Mouse (Mus musculus) lung, postnatal 14 days (tissue): Measurements from ENCODE around the gene Ap3b1.

Experiments used
- DNase-seq: peaks from one replicate; pipeline ENCODE4 v3.0.0; 2021

Gene Ap3b1

DNA sequence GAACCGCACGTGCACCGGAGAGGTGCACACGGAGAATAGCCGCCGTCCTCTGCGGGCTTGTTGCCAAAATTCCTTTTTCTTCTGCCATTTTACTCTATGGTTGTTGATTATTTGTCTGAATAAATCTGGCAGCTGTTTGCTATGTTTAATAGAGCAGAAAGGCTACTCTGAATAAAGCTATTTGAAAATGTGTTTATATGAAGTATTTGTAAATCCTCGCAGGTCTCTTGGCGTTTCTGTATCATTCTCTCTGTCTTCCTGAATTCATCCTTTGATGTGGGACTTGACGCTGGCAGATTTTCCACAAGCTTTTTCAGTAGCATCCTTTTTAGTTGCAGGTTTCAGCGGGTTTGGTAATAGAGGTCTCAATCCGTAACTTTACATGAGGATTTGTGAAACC is 185.5 kb downstream of the Ap3b1 start:
- no peak for DNase-seq

DNA sequence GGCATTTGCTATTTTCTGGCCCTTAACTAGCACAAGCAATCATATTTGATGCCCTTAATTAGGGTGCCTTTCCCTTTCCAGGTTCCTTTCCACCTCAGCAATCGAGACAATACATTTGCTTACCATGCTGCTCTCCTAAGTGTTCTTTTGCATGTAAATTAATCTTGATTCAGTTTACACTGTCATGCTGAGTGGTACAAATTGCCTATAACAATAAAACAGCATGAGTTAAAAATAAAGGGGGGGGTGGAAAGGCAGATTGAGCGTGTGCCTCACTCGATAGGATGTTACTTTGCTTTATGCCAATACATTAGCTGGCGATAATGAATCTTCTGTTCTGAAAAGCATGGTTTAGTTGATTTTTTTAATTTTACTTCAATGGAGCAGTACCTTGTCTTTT is 187.0 kb downstream of the Ap3b1 start:
- no peak for DNase-seq

DNA sequence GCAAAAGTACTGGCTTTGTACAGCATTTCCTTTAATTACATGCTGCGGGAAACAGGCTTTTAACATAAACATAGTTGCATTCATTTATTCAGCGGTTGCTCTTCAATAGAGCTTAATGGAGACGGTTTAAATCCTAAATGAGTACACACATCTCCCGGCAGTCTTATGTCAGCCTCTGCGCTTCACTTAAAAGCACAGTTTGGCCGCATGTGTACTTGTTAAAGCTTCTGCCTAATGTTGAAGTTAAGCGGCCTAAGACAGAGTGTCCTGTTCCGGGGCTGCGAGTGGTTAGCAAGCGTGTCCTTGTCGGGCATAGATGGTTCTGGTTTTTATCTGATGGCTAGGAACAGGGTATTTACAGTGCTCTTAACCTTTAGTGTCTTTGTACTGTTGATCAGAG is 187.5 kb downstream of the Ap3b1 start:
- no peak for DNase-seq

DNA sequence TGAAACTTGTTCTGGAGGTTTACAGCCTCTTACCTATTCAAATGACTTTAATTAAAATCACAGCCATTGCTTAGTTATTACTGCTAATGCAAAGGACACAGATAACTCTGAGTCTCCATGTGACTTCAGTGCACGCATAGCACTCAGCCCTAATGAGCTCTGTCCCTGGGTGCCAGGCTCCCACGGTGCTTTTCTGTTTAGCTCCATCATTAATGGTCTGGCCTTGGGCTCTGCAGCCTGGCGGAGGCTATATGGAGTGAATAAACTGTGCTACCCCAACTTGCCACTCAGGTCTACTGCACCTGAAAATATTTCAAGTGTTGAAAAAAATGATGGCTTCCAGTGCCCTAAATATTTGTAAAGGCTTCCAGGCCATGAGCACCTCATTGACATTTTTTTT is 190.8 kb downstream of the Ap3b1 start:
- no peak for DNase-seq

DNA sequence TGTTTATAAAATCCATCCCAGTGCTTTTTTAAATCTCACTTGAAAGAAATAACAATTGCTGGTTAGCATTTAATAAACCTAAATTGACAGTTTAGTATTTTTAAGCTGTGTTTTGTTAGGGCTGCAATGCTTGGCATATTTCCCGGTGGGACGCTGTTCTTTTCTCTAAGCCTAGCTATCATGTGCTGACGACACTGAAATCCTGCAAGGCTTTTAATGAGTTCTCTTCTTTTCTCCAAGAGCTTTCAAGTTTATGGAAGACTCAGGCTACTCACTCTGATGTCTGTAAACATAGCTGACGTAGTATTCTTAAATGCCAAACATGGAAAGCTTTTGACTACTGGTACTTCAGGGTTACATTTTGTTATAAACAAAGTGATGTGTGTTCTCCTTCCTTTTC is 191.3 kb downstream of the Ap3b1 start:
- no peak for DNase-seq

DNA sequence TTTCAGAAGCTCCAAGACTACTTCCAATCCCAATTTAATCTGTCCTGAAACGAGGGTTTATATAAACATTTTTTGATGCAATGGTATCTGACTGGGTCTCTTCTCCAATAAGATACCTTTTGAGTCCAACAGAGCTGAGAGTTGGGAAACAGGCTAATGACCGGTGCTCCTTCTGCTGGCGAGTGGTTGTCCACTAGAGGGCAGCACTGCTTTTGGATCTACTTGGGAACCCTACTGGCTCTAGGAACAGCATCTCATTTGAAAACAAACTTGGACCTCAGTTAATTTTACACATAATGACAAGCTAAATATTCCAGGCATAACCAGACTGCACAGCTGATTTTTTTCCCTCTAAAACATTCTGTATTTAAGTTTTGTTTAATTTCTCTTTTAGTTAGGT is 201.3 kb downstream of the Ap3b1 start:
- peak; percentile 89 for DNase-seq

DNA sequence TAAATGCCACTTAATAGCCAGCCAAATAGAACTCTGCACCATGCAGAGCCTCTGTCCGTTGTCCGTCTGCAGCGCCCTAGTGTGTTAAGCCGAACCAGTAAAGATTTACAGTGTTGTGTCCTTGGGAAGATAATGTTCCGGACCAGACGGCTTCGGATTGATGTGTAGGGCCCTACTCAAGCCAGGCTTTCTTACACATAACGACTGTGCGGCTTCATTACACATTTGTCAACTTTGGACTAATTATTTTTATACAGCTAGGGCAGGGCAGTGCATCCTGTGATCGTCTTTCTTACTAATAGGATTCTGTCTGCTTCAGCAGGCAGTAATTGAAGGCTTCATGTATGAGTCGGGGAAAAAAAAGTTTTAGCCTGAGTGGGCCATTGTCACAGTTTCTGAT is 202.1 kb downstream of the Ap3b1 start:
- no peak for DNase-seq

DNA sequence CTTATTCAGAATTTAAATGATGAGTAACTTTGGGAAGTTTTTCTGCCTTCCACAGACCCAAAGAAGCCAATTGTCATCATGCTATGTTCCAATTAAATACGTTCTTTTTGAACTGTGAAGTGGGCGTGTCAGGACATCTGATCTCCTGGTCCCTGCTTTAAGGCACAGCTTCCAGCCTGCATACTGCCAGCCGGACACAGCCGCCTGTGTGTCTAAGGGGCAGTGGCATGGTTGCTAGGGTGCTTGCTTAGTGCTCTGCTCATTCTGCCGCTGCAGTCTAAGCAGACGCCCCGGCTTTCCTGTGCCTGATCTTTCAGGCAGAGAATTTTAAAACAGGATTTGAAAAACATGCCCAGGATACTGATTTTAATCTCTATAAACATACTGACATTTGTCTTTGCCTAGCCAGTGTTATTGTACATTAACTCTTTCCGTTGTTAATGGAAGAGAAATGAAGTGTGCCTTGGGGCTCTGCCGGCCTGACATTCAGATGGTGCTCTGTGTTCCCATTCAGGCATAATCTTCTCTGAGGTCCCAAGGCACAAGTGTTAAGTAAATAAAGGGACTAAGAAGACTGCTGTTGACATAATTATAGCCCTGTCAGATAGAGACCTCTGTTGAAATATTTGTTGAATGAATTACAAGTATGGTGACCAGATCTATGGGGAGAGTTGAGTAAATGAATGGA is 204.0 kb downstream of the Ap3b1 start:
- peak; percentile 36 for DNase-seq

DNA sequence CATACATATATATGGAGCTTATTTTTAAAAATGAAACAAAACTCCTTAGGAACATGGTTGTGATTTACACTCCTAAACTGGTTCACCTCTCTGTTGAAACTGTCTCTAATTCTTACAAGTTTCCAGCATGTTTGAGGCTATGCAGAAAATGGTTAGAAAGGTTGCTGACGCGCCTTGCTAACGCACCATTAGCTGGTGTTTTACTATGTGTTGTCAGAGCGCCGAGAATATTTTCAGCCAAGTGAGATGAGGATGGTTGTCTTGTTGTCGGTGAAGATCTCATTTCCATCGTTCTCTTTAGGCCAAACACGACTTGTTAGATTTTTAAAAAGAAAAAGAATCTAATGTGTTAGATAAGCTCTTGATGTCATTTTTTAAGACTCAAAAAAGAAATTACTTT is 205.1 kb downstream of the Ap3b1 start:
- no peak for DNase-seq

DNA sequence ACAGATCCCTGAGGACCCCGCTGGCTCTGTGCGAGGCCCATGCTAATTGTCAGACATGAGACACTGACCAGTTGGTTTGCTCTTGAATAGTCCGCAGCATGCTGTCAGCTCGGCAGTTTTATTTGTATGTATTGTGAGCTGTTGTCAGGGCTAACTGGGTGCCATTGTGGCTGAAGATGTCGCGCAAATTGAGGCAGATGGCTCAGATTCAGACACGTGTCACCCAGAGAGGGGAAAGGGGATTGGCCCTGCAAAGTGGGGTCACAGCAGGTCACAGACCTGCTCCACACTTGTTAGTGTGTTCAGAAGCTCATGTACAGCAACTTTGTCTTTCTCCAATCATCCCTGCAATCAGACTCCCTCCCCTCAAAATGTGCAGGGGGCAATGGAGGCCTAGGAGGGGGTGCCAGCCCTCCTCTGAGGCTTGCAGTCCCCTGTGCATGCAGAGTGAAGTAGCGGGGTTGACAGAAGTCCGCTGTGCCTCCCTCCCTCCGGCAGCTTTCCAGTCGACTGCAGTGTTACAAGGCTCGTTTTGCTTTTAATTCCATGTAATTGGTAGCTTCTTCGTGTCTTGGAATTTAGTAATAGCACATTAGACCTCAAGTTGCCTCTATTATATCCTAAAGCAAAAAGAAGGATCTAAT is 205.7 kb downstream of the Ap3b1 start:
- no peak for DNase-seq

DNA sequence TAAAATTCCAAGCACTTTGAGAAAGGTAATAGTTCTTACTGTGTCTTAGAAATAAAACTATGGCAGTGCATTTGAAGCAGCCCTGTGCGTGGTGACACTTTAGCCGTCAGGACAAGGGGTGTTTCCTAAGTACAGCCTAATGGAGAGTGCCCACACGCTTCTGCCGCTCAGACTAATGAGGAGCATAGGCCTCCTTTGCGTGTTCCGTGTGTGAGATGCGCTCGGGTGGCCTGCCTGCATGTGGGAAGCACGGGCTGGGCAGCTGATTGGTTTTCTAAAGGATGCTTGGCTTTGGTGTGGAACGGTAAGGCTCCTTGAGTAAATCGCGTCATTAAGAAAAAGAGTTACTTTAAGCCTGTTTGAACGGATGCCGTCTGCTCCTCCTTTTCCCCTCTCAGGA is 206.4 kb downstream of the Ap3b1 start:
- no peak for DNase-seq

DNA sequence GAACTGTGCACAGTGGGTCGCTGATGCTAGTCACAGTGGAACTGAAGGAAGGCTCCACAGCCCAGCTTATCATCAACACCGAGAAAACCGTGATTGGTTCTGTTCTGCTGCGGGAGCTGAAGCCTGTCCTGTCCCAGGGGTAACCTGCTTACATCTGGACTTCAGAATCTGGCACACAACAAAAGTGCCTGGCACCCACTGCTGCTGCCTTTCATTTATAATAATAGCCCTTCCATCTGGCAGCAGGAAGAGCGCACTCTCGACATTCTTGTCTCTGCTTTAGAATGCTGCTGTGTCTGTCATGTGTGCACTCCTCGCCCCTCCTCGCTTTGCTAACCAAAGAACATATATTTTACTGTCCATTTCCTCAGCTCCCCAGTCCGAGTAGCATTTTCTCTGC is 206.9 kb downstream of the Ap3b1 start:
- no peak for DNase-seq

DNA sequence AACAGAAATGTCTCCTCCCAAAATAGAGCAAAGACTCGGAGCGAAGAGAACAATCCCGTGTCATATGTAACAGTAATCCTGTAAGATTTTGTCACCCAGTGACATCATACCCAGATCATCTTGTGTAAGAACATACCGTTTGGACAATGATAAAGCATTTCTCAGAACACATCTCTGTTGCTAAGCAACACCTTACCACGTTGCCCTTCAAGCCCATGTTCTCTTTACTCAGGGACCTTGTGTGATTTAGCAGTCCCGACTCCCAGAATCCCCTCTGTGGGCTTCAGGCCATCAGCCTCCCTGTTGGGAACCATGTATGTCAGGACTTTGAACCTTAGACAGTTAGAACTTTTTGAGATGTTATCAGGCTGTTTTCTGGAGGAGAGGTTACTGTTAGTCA is 209.0 kb downstream of the Ap3b1 start:
- DNase-seq: no peak

DNA sequence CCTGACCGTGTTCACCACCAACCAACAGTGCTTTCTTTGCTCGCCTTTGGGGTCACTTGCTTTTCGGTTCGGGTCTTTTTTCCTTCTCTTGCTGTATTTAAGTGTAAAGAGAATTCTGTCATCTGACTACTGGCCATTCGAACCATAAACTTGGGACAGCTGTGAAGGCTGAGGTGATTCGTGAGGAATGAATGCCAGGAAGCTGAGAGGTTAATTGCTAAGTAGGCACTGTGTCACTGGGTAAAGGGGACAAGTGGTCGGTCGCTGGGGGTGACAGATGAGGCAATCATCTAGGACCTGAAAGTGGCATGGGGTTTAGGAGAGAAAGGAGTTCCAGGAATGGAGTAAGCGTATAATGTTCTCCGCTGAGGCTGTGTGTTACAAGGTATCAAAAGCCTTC is 212.2 kb downstream of the Ap3b1 start:
- no peak for DNase-seq

DNA sequence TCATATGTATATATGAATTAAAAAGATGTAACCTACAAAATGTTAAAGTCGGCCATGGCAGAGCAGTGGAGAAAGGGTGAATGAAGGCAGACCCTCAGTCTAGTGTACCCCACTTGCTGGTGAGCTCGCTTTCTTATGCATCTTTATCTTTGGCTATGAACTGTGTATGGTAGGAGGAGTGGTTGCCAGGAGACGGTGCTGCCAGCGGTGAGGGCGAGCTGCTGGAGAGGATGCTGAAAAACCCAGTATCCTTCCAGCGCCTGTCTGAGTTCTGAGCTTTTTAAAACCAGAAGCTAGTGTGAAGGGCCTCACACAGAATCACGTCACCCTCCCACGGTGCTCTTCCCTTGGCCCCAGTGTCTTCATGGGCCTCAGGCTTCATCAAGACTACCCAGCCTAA is 214.6 kb downstream of the Ap3b1 start:
- no peak for DNase-seq

DNA sequence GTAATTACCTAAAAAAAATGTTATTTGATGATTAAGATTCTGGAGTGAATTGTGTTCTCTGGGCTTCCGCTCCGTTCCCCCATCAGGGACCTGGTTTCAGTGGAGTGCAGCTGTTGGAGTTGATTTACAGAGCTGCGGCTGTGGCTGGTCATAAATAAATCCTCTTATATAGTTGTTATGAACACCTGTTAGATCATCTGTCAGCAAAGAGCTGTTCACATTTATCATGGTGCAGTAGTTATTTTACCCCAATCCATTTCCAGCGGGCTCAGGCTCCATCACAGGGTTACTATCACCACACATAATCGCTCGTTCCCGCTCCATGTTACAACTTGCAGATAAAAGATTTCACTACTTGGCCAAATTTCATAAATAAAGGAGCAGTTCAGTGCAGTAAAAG is 215.1 kb downstream of the Ap3b1 start:
- DNase-seq: no peak

DNA sequence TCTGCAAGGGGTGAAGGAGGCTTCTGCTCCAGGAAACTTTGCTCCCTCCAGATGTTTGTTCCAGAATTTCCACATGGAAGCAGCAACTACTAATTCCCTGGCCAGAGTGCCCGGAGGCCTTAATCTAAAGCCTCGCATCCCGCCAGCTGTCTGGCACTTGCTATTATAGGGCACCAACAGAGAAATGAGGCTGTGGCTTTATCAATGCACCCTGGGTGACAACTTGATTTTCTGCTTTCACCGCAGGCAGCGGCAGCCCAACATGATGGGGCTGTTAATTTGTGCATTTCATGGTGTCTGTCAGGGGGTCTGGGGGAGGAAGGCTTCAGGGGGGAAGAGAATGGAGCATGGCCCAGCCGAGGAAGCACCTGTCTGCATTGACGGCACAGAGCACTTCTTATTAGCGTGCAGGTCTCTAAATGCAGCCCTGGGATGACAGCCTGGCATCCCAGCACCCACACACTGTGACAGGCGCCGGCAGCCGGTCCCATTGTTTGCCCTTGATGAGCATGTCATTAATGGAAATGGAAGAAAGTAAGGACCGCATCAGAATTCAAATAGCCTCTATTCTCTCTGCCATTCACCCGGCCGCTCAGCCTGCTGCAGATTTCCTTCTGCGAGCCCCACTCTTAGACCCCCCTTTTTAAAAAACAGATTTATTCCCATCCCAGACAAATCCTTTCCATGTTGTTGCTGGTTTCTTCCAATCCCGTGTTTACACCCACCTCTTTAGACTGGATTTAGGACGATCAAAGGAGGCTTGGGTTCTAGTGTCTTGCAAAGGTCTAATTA is 217.0 kb downstream of the Ap3b1 start:
- no peak for DNase-seq

DNA sequence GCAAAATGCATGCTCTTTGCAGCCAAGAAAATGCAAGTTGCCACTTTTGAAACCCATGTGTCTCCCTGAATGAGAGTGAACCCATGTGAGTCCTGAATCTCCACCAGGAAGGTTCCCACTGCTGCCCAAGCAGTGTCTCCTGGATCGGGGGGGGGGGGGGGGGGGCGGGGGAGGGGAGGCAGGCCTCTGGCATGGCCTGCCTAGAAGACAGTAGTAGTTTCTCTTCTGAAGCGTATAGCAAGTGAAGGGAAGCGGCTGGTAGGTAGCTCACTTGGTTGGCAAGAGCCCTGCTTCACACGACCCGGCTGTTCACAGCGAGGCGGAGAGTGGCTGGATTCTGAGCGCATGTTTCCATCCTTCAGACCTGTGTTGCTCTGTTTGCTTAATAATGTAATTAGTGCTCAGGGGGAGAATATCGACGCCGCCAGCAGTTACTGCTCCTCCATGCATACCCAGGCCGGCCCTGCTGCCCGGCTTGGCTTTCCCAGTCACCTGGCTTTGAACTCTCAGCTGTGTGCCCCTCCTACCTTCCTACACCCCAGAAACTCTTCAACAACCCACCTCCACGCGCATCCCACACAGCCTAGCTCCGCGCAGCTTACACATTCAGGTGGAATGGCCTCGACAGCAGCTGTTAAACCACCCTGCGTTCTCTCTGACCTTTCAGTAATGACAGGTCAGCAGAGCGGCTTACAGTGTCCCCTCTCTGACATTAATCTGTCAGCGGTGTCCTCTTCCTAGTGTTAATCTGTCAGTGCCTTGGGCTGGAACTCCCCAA is 217.8 kb downstream of the Ap3b1 start:
- DNase-seq: no peak

DNA sequence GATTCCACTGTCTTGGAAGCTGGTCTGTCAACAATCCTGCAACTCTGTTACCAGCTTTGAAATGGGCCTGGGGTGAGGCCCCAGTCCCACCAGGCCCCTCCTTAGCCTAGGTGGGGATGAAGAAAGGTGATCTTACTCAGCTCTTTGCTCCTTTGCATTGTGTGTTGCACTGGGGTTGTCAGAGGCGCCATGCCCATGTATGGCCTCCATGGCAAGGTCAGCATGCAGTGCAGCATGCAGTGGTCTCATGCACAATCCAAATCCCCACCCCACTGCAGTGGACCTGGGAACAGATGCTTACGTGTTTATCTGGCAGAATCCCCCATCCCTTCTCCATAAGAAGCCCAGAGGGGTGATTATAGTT is 218.4 kb downstream of the Ap3b1 start:
- DNase-seq: no peak

DNA sequence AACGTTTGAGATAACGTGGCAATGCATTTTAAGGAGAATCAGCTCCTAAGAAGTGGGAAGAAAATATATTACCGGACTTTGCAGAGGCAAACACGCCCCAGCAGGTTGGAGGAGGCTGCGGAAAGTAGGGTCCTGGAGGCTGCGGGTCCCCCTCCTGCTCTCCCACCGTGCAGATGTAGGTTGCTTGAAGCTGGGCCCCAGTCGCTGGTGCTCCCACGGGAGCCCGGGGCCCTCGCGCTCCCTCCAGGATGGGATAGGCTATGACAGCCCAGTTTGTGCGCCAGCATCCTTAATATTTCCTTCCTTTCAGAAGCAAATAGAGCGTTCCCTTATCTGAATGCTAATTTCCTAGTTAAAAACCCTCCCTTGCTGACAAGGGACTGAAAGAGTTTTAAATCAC is 236.5 kb downstream of the Ap3b1 start:
- no peak for DNase-seq

DNA sequence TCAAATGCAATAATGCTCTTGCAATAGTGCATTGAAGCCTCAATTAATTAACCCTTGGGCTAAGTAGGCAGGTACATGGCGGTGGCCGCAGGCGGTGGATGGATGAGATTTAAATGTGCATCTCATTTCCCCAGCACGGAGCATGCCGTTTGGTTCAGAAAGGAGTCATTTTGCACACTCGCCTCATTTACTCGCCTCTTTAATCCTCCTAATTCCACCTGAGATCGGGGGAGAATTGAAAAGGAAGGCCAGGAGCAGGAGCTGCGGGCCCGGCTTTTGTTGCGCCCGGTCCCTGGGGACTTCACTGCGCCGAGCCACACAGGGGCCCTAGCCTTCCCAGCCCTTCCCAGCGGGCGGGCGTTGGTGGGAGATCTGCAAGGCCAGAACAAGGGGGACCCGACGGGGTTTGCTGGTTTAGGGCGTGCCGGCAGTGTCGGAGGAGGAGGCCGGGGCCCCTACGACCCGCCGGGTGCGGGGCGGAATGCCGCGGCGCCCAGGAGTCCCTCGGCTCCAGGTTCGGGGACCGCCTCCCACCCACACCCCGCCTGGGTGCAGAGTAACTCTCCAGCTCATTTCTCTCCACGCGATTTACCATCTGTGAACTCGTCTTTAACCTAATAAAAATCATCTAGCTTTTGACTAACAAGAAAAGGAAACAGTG is 237.1 kb downstream of the Ap3b1 start:
- DNase-seq: no peak

DNA sequence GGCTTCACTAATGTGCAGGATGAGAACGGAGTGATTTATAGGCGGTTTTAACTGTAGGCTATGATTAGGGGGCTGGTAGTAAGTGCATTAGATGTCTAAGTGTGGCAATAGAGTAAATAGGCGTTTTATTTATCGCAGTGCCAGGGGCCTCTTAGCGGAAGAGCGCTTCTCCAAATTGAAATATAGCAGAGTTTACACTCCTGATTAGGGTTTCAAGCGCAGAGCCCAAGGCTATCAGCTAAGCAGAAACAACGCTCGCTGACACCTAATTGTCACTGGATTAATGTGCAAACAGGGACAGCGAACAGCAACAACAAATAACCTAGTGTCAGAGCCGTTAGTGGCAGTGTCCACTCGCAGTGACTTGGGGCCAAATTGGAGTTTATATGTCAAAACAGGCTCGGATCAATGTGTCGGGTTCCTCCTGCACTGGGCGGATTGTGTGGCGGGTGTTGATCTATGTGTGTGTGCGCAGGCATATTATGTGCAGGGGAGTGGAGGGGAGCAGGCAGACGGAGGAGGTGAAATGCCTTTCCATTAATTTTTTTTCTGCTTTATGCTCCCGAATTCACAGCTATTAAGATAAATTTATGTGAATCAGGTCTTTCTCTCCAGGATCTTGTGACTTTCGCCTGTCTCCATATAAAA is 237.8 kb downstream of the Ap3b1 start:
- DNase-seq: no peak

DNA sequence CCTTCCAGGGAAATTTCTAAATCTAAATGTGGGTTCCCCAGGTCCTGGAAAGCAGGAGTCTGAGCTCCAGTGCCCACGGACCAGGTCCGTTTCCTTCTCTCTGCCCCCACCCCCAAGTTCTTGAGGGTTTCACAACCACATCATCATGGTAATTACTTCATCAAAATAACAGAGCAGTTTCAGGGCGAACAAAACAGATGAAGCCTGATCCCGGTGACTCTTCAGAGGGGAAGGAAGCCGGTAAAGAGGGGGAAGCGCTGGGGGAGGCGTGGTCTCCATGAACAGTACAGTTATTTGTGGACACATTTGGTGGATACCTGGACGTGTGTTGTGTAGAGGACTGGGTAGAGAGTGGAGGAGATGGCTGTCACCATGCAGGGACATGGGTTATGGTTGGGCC is 241.0 kb downstream of the Ap3b1 start:
- no peak for DNase-seq
